Mouse (Mus musculus) limb, embryonic 11.5 days (tissue): ENCODE data around the gene Fgf22. TPM values are rescaled to one million over a fixed set of nuclear protein-coding genes. Genes with fewer than 3 reads are reported as not detected.

ENCODE experiments used
- ATAC-seq: fragments of 200-750 bp; cut with Nextera tagmentation; 2 replicates; pipeline ENCODE4 v1.8.0; 2017; ENCODE audit warnings: low read depth; ENCODE audit not compliant: insufficient number of reproducible peaks, low FRiP score, low TSS enrichment
- DNase-seq: peaks from one replicate; pipeline ENCODE4 v3.0.0-alpha.2; 2015; ENCODE audit warnings: low spot score
- H3K27ac ChIP-seq: fragments of 300-500 bp; sonication (generic); replicated peaks from 2 replicates; pipeline ENCODE4 v1.5.1; 2014; ENCODE audit warnings: low read depth, mild to moderate bottlenecking, low read length
- H3K27me3 ChIP-seq: fragments of 300-500 bp; sonication (generic); 2 replicates; pipeline ENCODE4 v1.6.1; 2014; ENCODE audit warnings: mild to moderate bottlenecking, low read length, mixed read lengths; ENCODE audit not compliant: control insufficient read depth, insufficient read depth
- H3K36me3 ChIP-seq: fragments of 300-500 bp; sonication (generic); 2 replicates; pipeline ENCODE4 v1.6.1; 2014; ENCODE audit warnings: mild to moderate bottlenecking, low read length, moderate library complexity, mixed read lengths; ENCODE audit not compliant: control insufficient read depth, insufficient read depth
- H3K4me1 ChIP-seq: fragments of 300-500 bp; sonication (generic); 2 replicates; pipeline ENCODE4 v1.6.1; 2014; ENCODE audit warnings: low read length, mixed read lengths; ENCODE audit not compliant: control insufficient read depth, insufficient read depth
- H3K4me2 ChIP-seq: fragments of 300-500 bp; sonication (generic); 2 replicates; pipeline ENCODE4 v1.6.1; 2014; ENCODE audit warnings: low read depth, mild to moderate bottlenecking, moderate library complexity; ENCODE audit not compliant: severe bottlenecking
- H3K4me3 ChIP-seq: fragments of 300-500 bp; sonication (generic); 2 replicates; pipeline ENCODE4 v1.5.1; 2014; ENCODE audit warnings: low read depth, low read length
- H3K9ac ChIP-seq: fragments of 300-500 bp; sonication (generic); 2 replicates; pipeline ENCODE4 v1.6.1; 2014; ENCODE audit warnings: mild to moderate bottlenecking, low read length
- H3K9me3 ChIP-seq: fragments of 300-500 bp; sonication (generic); 2 replicates; pipeline ENCODE4 v1.6.1; 2016; ENCODE audit warnings: low read length; ENCODE audit not compliant: control insufficient read depth
- WGBS: fragments of 180-500 bp; shearing (Covaris S2); extraction: QIAGEN DNeasy Blood & Tissue Kit; methylation state at CpG from one replicate; pipeline ENCODE4 v1.1.7; 2014; 5-methylcytosine and 5-hydroxymethylcytosine counted together
- polyA plus RNA-seq: library from polyadenylated mRNA; unstranded; fragments of >200 nt; fragmentation: Nextera tagmentation; extraction: Ambion mirVana; gene quantifications from 2 replicates; pipeline ENCODE4 v1.2.1, GENCODE M21; 2014

Fgf22 gene
- polyA plus RNA-seq, 1 experiment from 2014 or later: 0.33 TPM

DNA sequence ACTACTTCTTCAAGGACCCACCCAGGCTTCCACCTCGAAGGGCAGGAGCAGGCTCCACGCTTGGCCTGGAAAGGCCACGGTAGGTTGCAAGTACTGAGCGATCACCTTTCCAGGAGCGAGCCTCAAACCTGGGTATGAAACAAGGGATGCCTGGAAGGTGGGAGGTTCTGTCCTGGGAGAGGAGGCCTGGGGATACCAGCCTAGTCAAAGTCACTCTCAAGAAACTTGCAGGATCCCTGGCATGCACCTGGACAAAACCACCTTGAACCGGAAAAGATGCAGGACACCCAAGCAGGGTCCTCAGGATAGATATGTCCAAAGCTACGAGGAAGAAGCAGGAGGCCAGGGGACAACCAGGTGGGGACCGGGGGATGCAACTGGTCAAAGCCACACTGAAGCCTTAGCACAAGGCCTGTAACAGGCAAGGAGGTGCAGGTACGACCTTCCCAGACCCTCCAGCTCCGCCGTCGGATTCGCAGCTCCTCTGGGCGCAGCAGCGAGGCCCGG, 11.2 kb downstream of the Fgf22 start:
- H3K27me3 ChIP-seq: no peaks in the 10 kb centered on the region
- peak overlapping the region; percentile 87 for H3K4me3 ChIP-seq
- peak overlapping the region; percentile 95 for H3K9ac ChIP-seq
- peak overlapping the region; percentile 90 for H3K4me2 ChIP-seq
- H3K9me3 ChIP-seq: no peaks in the 10 kb centered on the region
- ATAC-seq (no peak; the same call in 1 of the 2 replicates), DNase-seq (no peak)
- H3K4me1 ChIP-seq: peaks cover 14% of the 10 kb centered on the region
- 9% methylated on average over 16 of the region's 16 CpGs for WGBS
- H3K27ac ChIP-seq: peak overlapping the region; percentile 90
- peaks cover 18% of the 10 kb centered on the region for H3K36me3 ChIP-seq

- Histone ChIP-seq H3K4me2 (peak within 1 kb of the TSS; percentile 90), H3K9me3 (no peaks in the 10 kb centered on the region), H3K27ac (peak within 1 kb of the TSS; percentile 90), H3K36me3 (peaks cover 12% of the 10 kb centered on the region), H3K27me3 (no peaks in the 10 kb centered on the region), H3K4me3 (peak within 1 kb of the TSS; percentile 87), H3K9ac (peak within 1 kb of the TSS; percentile 95), H3K4me1 (peaks cover 14% of the 10 kb centered on the region)
- DNase-seq (peak; percentile 100), ATAC-seq (peak; percentile 92)
- WGBS: under 1% methylated on average over 101 of the region's 101 CpGs
These were observed 11.8 kb downstream of the Fgf22 start, which contains the start of gene Rnf126 for GRCm38 (mm10) chr10:79766508-79767325. Gene Rnf126 (minus strand): TSS chr10:79766952.

GRCm38 (mm10) chr10:79767372-79768244, 12.7 kb downstream of the Fgf22 start:
- DNase-seq (peak; percentile 92), ATAC-seq (peak; percentile 82)
- peak overlapping the region; percentile 90 for H3K27ac ChIP-seq
- peak overlapping the region; percentile 87 for H3K4me3 ChIP-seq
- peak overlapping the region; percentile 90 for H3K4me2 ChIP-seq
- H3K36me3 ChIP-seq: peaks cover 3% of the 10 kb centered on the region
- H3K27me3 ChIP-seq: no peaks in the 10 kb centered on the region
- H3K4me1 ChIP-seq: peaks cover 14% of the 10 kb centered on the region
- no peaks in the 10 kb centered on the region; the same call in 1 of the 2 replicates for H3K9me3 ChIP-seq
- 12% methylated on average over 40 of the region's 40 CpGs for WGBS
- H3K9ac ChIP-seq: 0 out of 2 replicates have a peak overlapping the region, but pooled peaks have one; percentile 13

- Histone ChIP-seq H3K9ac (no peak overlapping the region), H3K9me3 (no peaks in the 10 kb centered on the region; the same call in 1 of the 2 replicates), H3K4me3 (no peak overlapping the region), H3K4me1 (peaks cover 14% of the 10 kb centered on the region), H3K27ac (no peak overlapping the region), H3K36me3 (peaks cover 2% of the 10 kb centered on the region; the same call in 1 of the 2 replicates), H3K4me2 (no peak overlapping the region), H3K27me3 (no peaks in the 10 kb centered on the region)
- WGBS: 2% methylated on average over 5 of the region's 5 CpGs
- ATAC-seq (no peak), DNase-seq (peak; percentile 91)
These were observed 13.5 kb downstream of the Fgf22 start for GRCm38 (mm10) chr10:79768400-79768799.

DNA sequence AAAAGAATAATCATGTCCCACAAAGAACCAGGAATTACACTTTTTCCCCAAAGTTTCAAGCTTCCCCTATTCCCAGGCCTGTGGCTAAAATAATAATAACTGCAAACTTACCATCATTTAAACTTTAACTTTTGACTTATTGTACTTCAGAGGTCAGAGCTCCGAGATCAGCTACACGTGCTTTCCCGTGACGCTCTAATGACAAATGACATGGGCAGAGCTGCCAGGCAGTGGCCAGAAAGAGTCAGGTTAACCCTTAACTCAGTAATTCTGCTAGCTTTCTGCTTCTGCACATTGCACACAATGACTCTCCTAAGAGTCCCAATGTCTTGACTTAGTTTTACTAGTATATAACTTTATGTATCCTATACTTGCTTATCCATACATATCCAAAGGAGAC, 14.5 kb downstream of the Fgf22 start:
- Histone ChIP-seq H3K4me2 (no peak overlapping the region), H3K9ac (no peak overlapping the region), H3K27me3 (no peaks in the 10 kb centered on the region), H3K36me3 (no peaks in the 10 kb centered on the region), H3K4me3 (no peak overlapping the region), H3K4me1 (peaks cover 14% of the 10 kb centered on the region), H3K27ac (no peak overlapping the region), H3K9me3 (no peaks in the 10 kb centered on the region; the same call in 1 of the 2 replicates)
- ATAC-seq (no peak), DNase-seq (no peak)
- WGBS: 34% methylated on average over 4 of the region's 4 CpGs

GRCm38 (mm10) chr10:79772320-79772719, 17.4 kb downstream of the Fgf22 start:
- H3K27me3 ChIP-seq: no peaks in the 10 kb centered on the region; the same call in 1 of the 2 replicates
- H3K4me2 ChIP-seq: no peak overlapping the region
- DNase-seq (no peak), ATAC-seq (no peak)
- WGBS: 82% methylated on average over 3 of the region's 3 CpGs
- H3K9me3 ChIP-seq: no peaks in the 10 kb centered on the region; the same call in 1 of the 2 replicates
- H3K9ac ChIP-seq: no peak overlapping the region
- H3K4me1 ChIP-seq: 0 out of 2 replicates have a peak, but pooled peaks cover 3% of the 10 kb centered on the region
- no peak overlapping the region for H3K27ac ChIP-seq
- H3K36me3 ChIP-seq: no peaks in the 10 kb centered on the region
- no peak overlapping the region for H3K4me3 ChIP-seq

GRCm38 (mm10) chr10:79773208-79773607, 18.3 kb downstream of the Fgf22 start:
- no peak for ATAC-seq
- Histone ChIP-seq H3K4me2 (no peak overlapping the region), H3K4me1 (0 out of 2 replicates have a peak, but pooled peaks cover 4% of the 10 kb centered on the region), H3K9ac (no peak overlapping the region), H3K27ac (no peak overlapping the region), H3K4me3 (no peak overlapping the region), H3K9me3 (no peaks in the 10 kb centered on the region; the same call in 1 of the 2 replicates), H3K36me3 (no peaks in the 10 kb centered on the region), H3K27me3 (peaks cover 8% of the 10 kb centered on the region)
- WGBS: 93% methylated on average over 2 of the region's 2 CpGs
- DNase-seq: no peak
